Mouse (Mus musculus) layer of hippocampus, adult 9-11 months (tissue): Measurements from ENCODE around the gene Ly6g6e.
A peak's percentile ranks its signal among the peaks of the same experiment; 100 is the strongest.
"Not testable (repeated sequence)": the region's sequence is repeated elsewhere in the genome, so short reads cannot be mapped to it uniquely, and the experiment has no call there.

Experiments
- DNase-seq: peaks from one replicate; pipeline ENCODE4 v3.0.0; 2022

The Ly6g6e gene

DNA sequence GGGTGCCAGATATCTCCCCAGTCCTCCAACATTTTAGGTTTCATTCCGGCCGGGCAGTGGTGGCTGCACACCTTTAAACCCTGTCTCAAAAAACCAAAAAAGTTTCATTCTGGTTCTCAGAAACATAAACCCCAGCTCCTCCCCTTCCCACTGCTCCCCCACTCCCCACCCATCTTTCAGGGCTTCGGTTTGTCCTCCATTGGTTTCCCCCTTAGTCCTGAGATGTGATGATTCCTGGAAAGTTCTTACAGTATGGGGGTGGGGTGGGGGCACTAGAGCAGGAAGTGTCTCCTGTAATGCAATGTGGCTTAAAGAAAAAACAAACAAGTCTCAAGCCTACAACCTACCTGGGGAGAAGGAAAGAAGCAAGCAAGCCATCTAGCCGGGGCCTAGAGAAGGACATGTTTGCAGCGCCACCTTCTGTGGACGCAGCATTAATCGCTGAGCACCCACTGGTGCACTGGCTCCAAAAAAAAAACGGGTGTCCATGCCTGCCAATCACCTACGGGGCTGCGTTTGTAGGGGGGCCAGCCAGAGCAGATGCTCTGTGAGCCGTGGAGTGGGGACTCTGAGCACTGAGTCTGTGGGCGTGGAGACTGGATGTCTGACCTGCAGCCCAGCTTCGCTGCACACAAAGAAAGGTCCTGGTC is 29.2 kb downstream of the Ly6g6e start:
- DNase-seq = no peak

GRCm38 (mm10) chr17:35106522-35106921 is 29.8 kb downstream of the Ly6g6e start:
- DNase-seq = no peak

DNA sequence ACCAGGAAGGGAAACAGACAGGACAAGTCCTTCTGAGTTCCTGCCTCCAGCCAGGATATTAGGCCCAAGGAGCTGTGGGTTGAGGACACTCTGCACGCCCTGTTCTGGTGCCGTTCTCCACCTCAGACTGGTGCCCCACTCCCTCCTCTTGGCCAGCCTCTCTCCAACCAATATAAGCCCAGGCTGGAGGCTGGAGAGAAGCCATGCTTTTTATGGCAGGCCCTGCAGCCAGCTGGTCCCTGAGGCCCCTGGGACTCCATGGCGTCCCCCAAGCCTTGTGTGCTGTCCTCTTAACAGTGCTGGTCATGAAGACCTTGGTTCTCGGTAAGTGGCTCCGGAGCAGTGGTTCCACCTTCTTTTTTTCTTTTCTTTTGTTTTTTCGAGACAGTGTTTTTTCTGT is 31.4 kb downstream of the Ly6g6e start, which contains the start of gene Ly6g5c:
Gene Ly6g5c (plus strand): TSS at position 183 of the 400 bp plus-strand sequence.
- DNase-seq = no peak

DNA sequence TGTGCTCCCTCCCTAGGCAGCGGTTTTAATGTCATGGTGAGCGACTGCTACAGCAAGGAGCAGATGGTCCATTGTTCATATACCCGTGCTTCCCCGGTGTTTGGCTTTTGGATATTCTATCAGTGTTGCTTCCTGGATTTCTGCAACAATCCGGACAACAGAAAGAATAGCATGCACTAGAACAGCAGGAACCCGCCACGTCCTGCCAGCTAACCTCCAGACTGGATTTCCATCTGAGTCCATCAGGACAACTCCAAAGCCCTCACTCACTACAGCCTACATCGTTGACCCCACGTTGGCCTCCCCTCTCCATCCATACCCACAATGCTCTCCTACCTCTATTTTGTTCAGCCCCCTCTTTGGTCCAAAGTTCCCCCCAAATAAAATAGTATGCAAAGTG is 35.1 kb downstream of the Ly6g6e start:
- no peak for DNase-seq

- no peak for DNase-seq
These were observed 38.6 kb downstream of the Ly6g6e start, which contains the start of gene Ly6g5b for GRCm38 (mm10) chr17:35115046-35116019. TSS of gene Ly6g5b (minus strand) at chr17:35115428.

- DNase-seq = no peak
These were observed 44.0 kb downstream of the Ly6g6e start for GRCm38 (mm10) chr17:35120745-35121142.

DNA sequence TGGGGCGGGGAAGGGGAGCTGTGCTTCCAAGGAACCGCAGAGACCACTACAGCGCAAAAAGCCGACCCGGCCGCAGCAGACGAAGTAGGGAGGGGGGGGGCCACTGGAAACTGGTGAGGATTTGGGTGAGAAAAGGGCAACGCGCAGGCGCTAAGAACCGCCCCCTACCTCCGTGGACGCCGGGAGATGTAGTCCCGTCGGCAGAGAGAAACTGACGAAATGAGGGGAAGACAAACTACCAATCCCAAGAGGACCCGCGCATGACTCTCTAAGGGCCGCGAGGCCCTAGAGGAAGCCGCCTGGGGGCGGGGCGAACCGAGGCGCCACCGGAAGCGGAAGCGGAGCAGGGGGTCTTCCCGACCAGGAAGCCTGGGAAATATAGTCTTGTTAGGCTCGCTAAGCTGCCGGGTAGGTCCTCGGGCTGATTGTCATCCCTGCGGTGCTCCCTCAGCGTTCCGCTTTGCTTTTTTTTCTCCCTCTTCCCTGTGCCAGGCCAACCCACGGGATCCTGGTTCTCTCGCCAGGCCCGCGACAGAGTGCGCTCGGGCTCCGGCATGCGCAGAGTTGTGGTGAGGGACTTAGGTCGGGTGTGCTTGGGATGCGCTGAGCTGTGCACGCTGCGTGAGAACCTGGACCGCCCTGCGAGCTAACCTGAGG is 44.6 kb downstream of the Ly6g6e start, which contains the start of gene Gpank1:
Gene Gpank1 (plus strand): TSS at position 313 of the 657 bp plus-strand sequence.
- peak; percentile 99 for DNase-seq

- peak; percentile 82 for DNase-seq
These were observed 45.2 kb downstream of the Ly6g6e start, which contains the start of gene Csnk2b for GRCm38 (mm10) chr17:35121871-35122303. TSS of gene Csnk2b (minus strand) at chr17:35122053.

GRCm38 (mm10) chr17:35123287-35123686 is 46.6 kb downstream of the Ly6g6e start:
- DNase-seq = not testable (repeated sequence)

GRCm38 (mm10) chr17:35124261-35124896 is 47.7 kb downstream of the Ly6g6e start:
- DNase-seq = not testable (repeated sequence)

- no peak for DNase-seq
These were observed 48.4 kb downstream of the Ly6g6e start for GRCm38 (mm10) chr17:35125081-35125480.

- DNase-seq = no peak
These were observed 48.9 kb downstream of the Ly6g6e start for GRCm38 (mm10) chr17:35125578-35125977.

DNA sequence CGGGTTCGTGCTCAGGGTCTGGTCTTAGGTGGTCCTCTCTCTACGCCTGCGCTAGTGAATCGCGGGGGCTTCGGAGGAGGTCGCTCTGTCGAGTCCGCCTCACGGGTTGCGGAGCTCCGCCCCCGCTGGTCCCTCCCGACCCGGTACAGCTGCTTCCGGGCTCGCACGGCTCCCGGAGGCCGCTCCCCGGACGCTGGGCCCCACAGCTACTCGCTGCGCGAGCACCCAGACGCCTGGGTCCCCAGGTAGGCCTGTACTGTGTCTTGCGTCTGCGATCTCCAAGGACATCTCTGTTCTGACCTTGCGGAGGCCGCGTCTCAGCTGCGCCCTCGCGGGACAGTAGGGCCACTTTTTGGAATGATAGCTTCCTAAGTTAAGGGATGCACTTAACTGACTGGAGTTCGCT is 49.5 kb downstream of the Ly6g6e start, which contains the start of gene D17H6S53E:
Gene D17H6S53E (plus strand): TSS at position 168 of the 406 bp plus-strand sequence.
- peak; percentile 63 for DNase-seq

DNA sequence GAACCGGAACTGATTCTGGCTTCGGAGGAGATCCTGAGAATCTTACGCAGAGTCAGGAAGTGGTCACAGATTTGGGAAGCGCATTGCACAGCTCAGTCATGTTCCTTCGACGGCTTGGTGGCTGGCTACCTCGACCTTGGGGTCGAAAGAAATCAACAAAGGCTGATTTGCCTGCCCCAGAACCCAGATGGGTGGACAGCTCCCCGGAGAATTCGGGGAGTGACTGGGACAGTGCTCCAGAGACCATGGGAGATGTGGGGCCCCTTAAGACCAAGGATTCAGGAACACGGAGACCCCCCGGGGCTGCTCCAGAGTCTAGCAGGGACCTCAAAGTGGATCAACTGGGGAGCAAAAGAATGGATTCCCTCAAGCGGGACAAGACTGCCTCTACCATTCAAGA is 50.3 kb downstream of the Ly6g6e start:
- DNase-seq = no peak
